Mouse (Mus musculus): Measurements from ENCODE around the gene Sync. TPM values are rescaled to one million over a fixed set of nuclear protein-coding genes. Genes with fewer than 3 reads are reported as not detected.

The Sync gene
- polyA plus RNA-seq, 1 experiment from 2014 or later, result 11.7 TPM

GRCm38 (mm10) chr4:129246360-129247301 is 40.8 kb upstream of the Sync start:
- 42% methylated on average over 14 of the region's 15 CpGs for WGBS
- H3K27ac ChIP-seq (replicated peaks; ENCODE audit: low read depth, low read length), result no peak overlapping the region
- H3K9ac ChIP-seq (ENCODE audit: low read depth, low read length), result no peak overlapping the region
- no peak for ATAC-seq (ENCODE audit: low read depth)
- H3K4me1 ChIP-seq (ENCODE audit: control insufficient read depth, insufficient read depth, low read length), result peaks cover 33% of the 10 kb centered on the region
- H3K36me3 ChIP-seq (ENCODE audit: control insufficient read depth, insufficient read depth, low read length), result no peaks in the 10 kb centered on the region
- peak overlapping the region; percentile 57; the same call in 1 of the 2 replicates for H3K4me3 ChIP-seq (ENCODE audit: low read depth, low read length)
- no peak for DNase-seq (ENCODE audit: low spot score)
- peaks cover 40% of the 10 kb centered on the region for H3K27me3 ChIP-seq (replicated peaks; ENCODE audit: control insufficient read depth, insufficient read depth, low read length)
- peak overlapping the region; percentile 90 for H3K4me2 ChIP-seq (ENCODE audit: low read depth, low read length)
- no peaks in the 10 kb centered on the region for H3K9me3 ChIP-seq (ENCODE audit: control insufficient read depth, low read length)

GRCm38 (mm10) chr4:129247381-129248242 is 39.8 kb upstream of the Sync start:
- 7% methylated on average over 21 of the region's 24 CpGs for WGBS
- no peak for DNase-seq (ENCODE audit: low spot score)
- Histone ChIP-seq H3K4me1 (ENCODE audit: control insufficient read depth, insufficient read depth, low read length) (peaks cover 23% of the 10 kb centered on the region), H3K27me3 (replicated peaks; ENCODE audit: control insufficient read depth, insufficient read depth, low read length) (peaks cover 40% of the 10 kb centered on the region), H3K36me3 (ENCODE audit: control insufficient read depth, insufficient read depth, low read length) (no peaks in the 10 kb centered on the region), H3K9ac (ENCODE audit: low read depth, low read length) (peak overlapping the region; percentile 74), H3K9me3 (ENCODE audit: control insufficient read depth, low read length) (no peaks in the 10 kb centered on the region), H3K4me2 (ENCODE audit: low read depth, low read length) (peak overlapping the region; percentile 90), H3K27ac (replicated peaks; ENCODE audit: low read depth, low read length) (peak overlapping the region; percentile 48; the same call in 1 of the 2 replicates), H3K4me3 (ENCODE audit: low read depth, low read length) (peak overlapping the region; percentile 57)
- no peak for ATAC-seq (ENCODE audit: low read depth)

- Histone ChIP-seq H3K9me3 (ENCODE audit: control insufficient read depth, low read length) (no peaks in the 10 kb centered on the region), H3K9ac (ENCODE audit: low read depth, low read length) (peak overlapping the region; percentile 74), H3K27me3 (replicated peaks; ENCODE audit: control insufficient read depth, insufficient read depth, low read length) (peaks cover 40% of the 10 kb centered on the region), H3K4me1 (ENCODE audit: control insufficient read depth, insufficient read depth, low read length) (peaks cover 18% of the 10 kb centered on the region), H3K4me3 (ENCODE audit: low read depth, low read length) (peak overlapping the region; percentile 57), H3K27ac (replicated peaks; ENCODE audit: low read depth, low read length) (peak overlapping the region; percentile 48; the same call in 1 of the 2 replicates), H3K36me3 (ENCODE audit: control insufficient read depth, insufficient read depth, low read length) (no peaks in the 10 kb centered on the region), H3K4me2 (ENCODE audit: low read depth, low read length) (peak overlapping the region; percentile 90)
- no peak for DNase-seq (ENCODE audit: low spot score)
- WGBS, result 0% methylated on average over 6 of the region's 74 CpGs
- ATAC-seq (ENCODE audit: low read depth), result no peak
Observed at GRCm38 (mm10) chr4:129248243-129248767, 39.1 kb upstream of the Sync start.

GRCm38 (mm10) chr4:129249288-129249687 is 38.1 kb upstream of the Sync start:
- ATAC-seq (ENCODE audit: low read depth), result no peak
- WGBS, result 39% methylated on average over 7 of the region's 7 CpGs
- Histone ChIP-seq H3K36me3 (ENCODE audit: control insufficient read depth, insufficient read depth, low read length) (no peaks in the 10 kb centered on the region), H3K9me3 (ENCODE audit: control insufficient read depth, low read length) (no peaks in the 10 kb centered on the region), H3K9ac (ENCODE audit: low read depth, low read length) (no peak overlapping the region), H3K4me1 (ENCODE audit: control insufficient read depth, insufficient read depth, low read length) (peaks cover 18% of the 10 kb centered on the region), H3K4me2 (ENCODE audit: low read depth, low read length) (no peak overlapping the region), H3K27me3 (replicated peaks; ENCODE audit: control insufficient read depth, insufficient read depth, low read length) (peaks cover 40% of the 10 kb centered on the region), H3K4me3 (ENCODE audit: low read depth, low read length) (no peak overlapping the region), H3K27ac (replicated peaks; ENCODE audit: low read depth, low read length) (no peak overlapping the region)
- no peak for DNase-seq (ENCODE audit: low spot score)

GRCm38 (mm10) chr4:129250759-129251481 is 36.5 kb upstream of the Sync start:
- H3K9me3 ChIP-seq (ENCODE audit: control insufficient read depth, low read length), result no peaks in the 10 kb centered on the region
- no peak overlapping the region for H3K4me3 ChIP-seq (ENCODE audit: low read depth, low read length)
- peaks cover 37% of the 10 kb centered on the region for H3K27me3 ChIP-seq (replicated peaks; ENCODE audit: control insufficient read depth, insufficient read depth, low read length)
- peaks cover 18% of the 10 kb centered on the region for H3K4me1 ChIP-seq (ENCODE audit: control insufficient read depth, insufficient read depth, low read length)
- peak overlapping the region; percentile 35 for H3K4me2 ChIP-seq (ENCODE audit: low read depth, low read length)
- H3K27ac ChIP-seq (replicated peaks; ENCODE audit: low read depth, low read length), result no peak overlapping the region
- WGBS, result 21% methylated on average over 15 of the region's 15 CpGs
- DNase-seq (ENCODE audit: low spot score) (no peak), ATAC-seq (ENCODE audit: low read depth) (no peak)
- no peaks in the 10 kb centered on the region for H3K36me3 ChIP-seq (ENCODE audit: control insufficient read depth, insufficient read depth, low read length)
- no peak overlapping the region for H3K9ac ChIP-seq (ENCODE audit: low read depth, low read length)

GRCm38 (mm10) chr4:129251482-129252125 is 35.8 kb upstream of the Sync start:
- Histone ChIP-seq H3K4me1 (ENCODE audit: control insufficient read depth, insufficient read depth, low read length) (peaks cover 23% of the 10 kb centered on the region), H3K9ac (ENCODE audit: low read depth, low read length) (no peak overlapping the region), H3K9me3 (ENCODE audit: control insufficient read depth, low read length) (no peaks in the 10 kb centered on the region), H3K4me2 (ENCODE audit: low read depth, low read length) (peak overlapping the region; percentile 35), H3K36me3 (ENCODE audit: control insufficient read depth, insufficient read depth, low read length) (no peaks in the 10 kb centered on the region), H3K27me3 (replicated peaks; ENCODE audit: control insufficient read depth, insufficient read depth, low read length) (peaks cover 32% of the 10 kb centered on the region), H3K27ac (replicated peaks; ENCODE audit: low read depth, low read length) (no peak overlapping the region), H3K4me3 (ENCODE audit: low read depth, low read length) (no peak overlapping the region)
- DNase-seq (ENCODE audit: low spot score) (no peak), ATAC-seq (ENCODE audit: low read depth) (no peak; the same call in 1 of the 2 replicates)
- WGBS, result 5% methylated on average over 14 of the region's 15 CpGs

GRCm38 (mm10) chr4:129252492-129252891 is 34.9 kb upstream of the Sync start:
- Histone ChIP-seq H3K27ac (replicated peaks; ENCODE audit: low read depth, low read length) (no peak overlapping the region), H3K36me3 (ENCODE audit: control insufficient read depth, insufficient read depth, low read length) (no peaks in the 10 kb centered on the region), H3K9me3 (ENCODE audit: control insufficient read depth, low read length) (no peaks in the 10 kb centered on the region), H3K9ac (ENCODE audit: low read depth, low read length) (no peak overlapping the region), H3K4me2 (ENCODE audit: low read depth, low read length) (no peak overlapping the region), H3K4me3 (ENCODE audit: low read depth, low read length) (no peak overlapping the region), H3K4me1 (ENCODE audit: control insufficient read depth, insufficient read depth, low read length) (peaks cover 26% of the 10 kb centered on the region), H3K27me3 (replicated peaks; ENCODE audit: control insufficient read depth, insufficient read depth, low read length) (peaks cover 26% of the 10 kb centered on the region)
- ATAC-seq (ENCODE audit: low read depth) (no peak), DNase-seq (ENCODE audit: low spot score) (no peak)
- WGBS, result 76% methylated on average over 2 of the region's 2 CpGs

Measured in embryonic facial prominence, embryonic 14.5 days (tissue).